Mouse (Mus musculus) liver, adult 2 months (tissue): ENCODE measurements at regions not wholly inside any gene's neighbourhood (a gene's known extent, or its start where the extent isn't known, plus 50 kb on each side); places are given as distances from the start of the nearest gene placed in this dataset.

Experiments used
- DNase-seq: peaks from one replicate; pipeline ENCODE4 v3.0.0-alpha.2; 2011; ENCODE audit warnings: low read depth, low spot score; ENCODE audit errors: extremely low read depth
- H3K27ac ChIP-seq: fragments of 200-500 bp; replicated peaks from 2 replicates; pipeline ENCODE4 v1.5.1; 2012; ENCODE audit warnings: low read depth, mild to moderate bottlenecking, control low read depth, inconsistent platforms, low read length; ENCODE audit not compliant: insufficient read depth
- H3K27me3 ChIP-seq: fragments of 200-500 bp; 2 replicates; pipeline ENCODE4 v1.6.1; 2012; ENCODE audit warnings: mild to moderate bottlenecking, moderate library complexity, low read length, inconsistent platforms; ENCODE audit not compliant: control insufficient read depth, insufficient read depth
- H3K36me3 ChIP-seq: fragments of 200-500 bp; 2 replicates; pipeline ENCODE4 v1.6.1; 2012; ENCODE audit warnings: low read length, inconsistent platforms; ENCODE audit not compliant: control insufficient read depth, insufficient read depth
- H3K4me1 ChIP-seq: fragments of 200-500 bp; 2 replicates; pipeline ENCODE4 v1.6.1; 2011; ENCODE audit warnings: low read length; ENCODE audit not compliant: control insufficient read depth, insufficient read depth
- H3K4me3 ChIP-seq: fragments of 200-500 bp; 2 replicates; pipeline ENCODE4 v1.5.1; 2011; ENCODE audit warnings: low read depth, mild to moderate bottlenecking, control low read depth, low read length, moderate library complexity; ENCODE audit not compliant: insufficient read depth
- H3K79me2 ChIP-seq: fragments of 200-500 bp; 2 replicates; pipeline ENCODE4 v1.6.1; 2012; ENCODE audit warnings: inconsistent platforms, mild to moderate bottlenecking, low read length, moderate library complexity; ENCODE audit not compliant: control insufficient read depth, insufficient read depth
- H3K9ac ChIP-seq: fragments of 200-500 bp; 2 replicates; pipeline ENCODE4 v1.6.1; 2012; ENCODE audit warnings: low read depth, mild to moderate bottlenecking, control low read depth, inconsistent platforms, low read length
- CTCF ChIP-seq: fragments of 200-500 bp; IDR thresholded peaks from 2 replicates; pipeline ENCODE4 v1.5.1; 2011; ENCODE audit warnings: low read depth, low read length, control low read depth
- POLR2A ChIP-seq: fragments of 200-500 bp; IDR thresholded peaks from 2 replicates; pipeline ENCODE4 v1.6.1; 2011; ENCODE audit warnings: low read length, control low read depth; ENCODE audit not compliant: insufficient read depth; ENCODE audit errors: extremely low read depth
- WGBS: fragments of 180-500 bp; shearing (Covaris S2); methylation state at CpG from one replicate; pipeline ENCODE4 v1.1.7; 2018; 5-methylcytosine and 5-hydroxymethylcytosine counted together

DNA sequence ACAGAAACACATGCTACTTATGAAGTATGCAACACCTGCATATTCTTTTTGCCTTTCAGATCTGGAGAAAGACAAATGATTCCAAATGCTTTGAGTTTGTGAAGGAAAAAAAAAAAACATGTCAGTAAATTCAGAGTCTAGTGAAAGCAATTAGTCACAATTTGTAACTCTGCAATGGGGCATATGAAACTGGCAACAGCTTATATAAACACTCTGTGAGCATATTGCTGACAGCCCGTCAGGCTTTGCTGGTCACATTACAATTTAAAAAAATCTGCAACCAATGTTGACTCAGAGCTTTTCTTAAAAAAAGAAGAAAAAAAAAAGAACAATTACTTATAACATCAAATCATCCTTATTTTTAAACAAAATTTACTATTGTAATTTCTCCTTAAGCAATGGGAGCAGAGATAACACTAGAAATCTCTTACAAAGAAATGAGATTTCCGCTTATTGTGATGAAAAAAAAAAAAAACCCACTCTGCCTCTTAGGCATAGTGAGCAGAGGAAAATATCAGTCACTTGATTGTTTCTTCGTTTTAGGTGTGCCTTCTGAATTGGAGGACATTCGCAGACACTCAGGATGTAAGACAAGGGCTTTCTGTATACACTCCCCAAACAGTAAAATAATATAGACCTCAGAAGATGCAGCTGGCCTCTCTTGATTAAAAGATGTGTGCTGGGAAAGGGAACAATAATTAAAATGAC is 115.1 kb upstream of the Asb5 start:
- H3K36me3 ChIP-seq: no peaks in the 10 kb centered on the region
- H3K79me2 ChIP-seq: no peaks in the 10 kb centered on the region
- H3K4me1 ChIP-seq: no peaks in the 10 kb centered on the region
- H3K9ac ChIP-seq: no peak overlapping the region
- WGBS: 82% methylated on average over 4 of the region's 4 CpGs
- no peak overlapping the region for H3K4me3 ChIP-seq
- no peak for DNase-seq
- H3K27ac ChIP-seq: no peak overlapping the region
- H3K27me3 ChIP-seq: no peaks in the 10 kb centered on the region
- TF ChIP-seq POLR2A (no peak), CTCF (no peak)

- H3K79me2 ChIP-seq: no peaks in the 10 kb centered on the region
These were observed 112.7 kb upstream of the Asb5 start for GRCm38 (mm10) chr8:54416691-54417090.

DNA sequence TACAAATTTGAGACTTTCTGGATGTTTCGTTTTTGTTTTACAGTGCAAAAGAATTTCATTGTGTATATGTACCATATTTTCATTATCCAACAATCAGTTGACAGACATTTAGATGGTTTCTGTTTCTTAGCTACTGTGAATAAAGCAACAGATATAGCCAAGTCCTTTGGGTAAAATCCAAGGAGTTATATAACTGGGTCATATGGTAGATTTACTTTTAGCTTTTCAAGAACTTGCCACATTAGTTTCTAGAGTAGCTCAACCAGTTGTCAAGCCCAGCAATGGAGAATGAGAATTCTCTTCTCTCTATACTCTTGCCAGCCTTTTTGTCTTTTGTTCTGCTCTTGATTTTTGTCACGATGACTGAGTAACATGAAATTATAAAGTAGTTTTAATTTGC is 111.3 kb upstream of the Asb5 start:
- Histone ChIP-seq H3K4me3 (no peak overlapping the region), H3K9ac (no peak overlapping the region), H3K4me1 (no peaks in the 10 kb centered on the region), H3K27me3 (no peaks in the 10 kb centered on the region), H3K36me3 (no peaks in the 10 kb centered on the region), H3K27ac (no peak overlapping the region), H3K79me2 (no peaks in the 10 kb centered on the region)
- no peak for DNase-seq
- TF ChIP-seq POLR2A: no peak
- no peak for TF ChIP-seq CTCF
- WGBS: 77% methylated on average over 2 of the region's 2 CpGs

More at GRCm38 (mm10) chr8:54416691-54417090, 112.7 kb upstream of the Asb5 start:
- no peak for DNase-seq
- no peak overlapping the region for H3K27ac ChIP-seq
- H3K27me3 ChIP-seq: no peaks in the 10 kb centered on the region
- H3K36me3 ChIP-seq: no peaks in the 10 kb centered on the region
- WGBS: 83% methylated on average over 2 of the region's 2 CpGs
- TF ChIP-seq POLR2A (no peak), CTCF (no peak)
- no peak overlapping the region for H3K4me3 ChIP-seq
- H3K4me1 ChIP-seq: no peaks in the 10 kb centered on the region
- no peak overlapping the region for H3K9ac ChIP-seq

- Histone ChIP-seq H3K9ac (no peak overlapping the region), H3K27ac (no peak overlapping the region), H3K36me3 (no peaks in the 10 kb centered on the region), H3K27me3 (no peaks in the 10 kb centered on the region), H3K4me3 (no peak overlapping the region), H3K79me2 (no peaks in the 10 kb centered on the region), H3K4me1 (no peaks in the 10 kb centered on the region)
- TF ChIP-seq POLR2A (no peak), CTCF (no peak)
- 63% methylated on average over 6 of the region's 6 CpGs for WGBS
- DNase-seq: no peak
These were observed 108.9 kb upstream of the Asb5 start for GRCm38 (mm10) chr8:54420339-54421098.

DNA sequence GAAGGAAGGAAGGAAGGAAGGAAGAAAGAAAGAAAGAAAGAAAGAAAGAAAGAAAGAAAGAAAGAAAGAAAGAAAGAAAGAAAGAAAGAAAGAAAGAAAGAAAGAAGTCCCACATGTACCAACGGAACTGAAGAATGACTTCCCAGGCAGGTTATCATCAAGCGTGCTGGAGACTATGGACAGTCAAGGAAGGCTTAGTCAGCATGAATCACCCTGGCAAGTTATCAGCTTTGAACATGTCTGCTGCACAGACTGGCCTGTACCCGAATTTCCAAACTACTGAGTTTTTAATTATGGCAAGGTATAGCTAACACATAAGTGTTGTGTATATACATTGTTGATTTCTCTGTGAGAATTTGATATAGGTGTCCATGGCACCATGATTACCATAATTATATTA is 104.3 kb upstream of the Asb5 start:
- Histone ChIP-seq H3K27ac (no peak overlapping the region), H3K36me3 (no peaks in the 10 kb centered on the region), H3K4me3 (no peak overlapping the region), H3K9ac (no peak overlapping the region), H3K27me3 (no peaks in the 10 kb centered on the region), H3K79me2 (no peaks in the 10 kb centered on the region), H3K4me1 (no peaks in the 10 kb centered on the region)
- TF ChIP-seq CTCF (no peak), POLR2A (no peak)
- DNase-seq: no peak
- 72% methylated on average over 3 of the region's 3 CpGs for WGBS

DNA sequence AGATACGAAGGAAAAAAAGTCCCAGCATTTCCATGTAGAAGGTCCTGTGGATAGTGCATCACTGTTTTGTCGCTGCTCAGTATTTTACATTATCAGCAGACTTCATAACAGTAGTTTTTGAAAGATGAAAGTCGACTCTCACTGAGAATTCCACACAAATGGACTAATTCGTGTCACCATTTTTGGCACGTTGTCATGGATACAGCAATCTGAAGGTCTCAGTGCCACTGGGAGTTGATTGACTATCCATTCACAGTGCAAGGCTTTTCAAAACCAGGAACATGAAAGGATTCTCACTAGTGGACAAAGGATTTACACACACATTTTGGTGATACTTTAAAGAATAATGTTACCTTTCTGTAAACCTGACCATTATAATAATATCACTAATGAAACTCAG is 93.7 kb upstream of the Asb5 start:
- Histone ChIP-seq H3K4me3 (no peak overlapping the region), H3K36me3 (no peaks in the 10 kb centered on the region), H3K79me2 (no peaks in the 10 kb centered on the region), H3K27ac (no peak overlapping the region), H3K27me3 (no peaks in the 10 kb centered on the region), H3K4me1 (no peaks in the 10 kb centered on the region), H3K9ac (no peak overlapping the region)
- no peak for TF ChIP-seq CTCF
- 79% methylated on average over 5 of the region's 5 CpGs for WGBS
- no peak for DNase-seq
